Mouse (Mus musculus) hindbrain, embryonic 14.5 days (tissue): Measurements from ENCODE around the gene Il9r. TPM values are rescaled to one million over a fixed set of nuclear protein-coding genes. Genes with fewer than 3 reads are reported as not detected.
A peak's percentile ranks its signal among the peaks of the same experiment; 100 is the strongest.

Experiments
- ATAC-seq: fragments of 200-750 bp; cut with Nextera tagmentation; 2 replicates; pipeline ENCODE4 v1.8.0; 2017; ENCODE audit warnings: moderate number of reproducible peaks, mild to moderate bottlenecking, moderate TSS enrichment, moderate library complexity; ENCODE audit not compliant: low FRiP score
- DNase-seq: peaks from one replicate; pipeline ENCODE4 v3.0.0-alpha.2; 2015; ENCODE audit warnings: low spot score
- H3K27ac ChIP-seq: fragments of 300-500 bp; sonication (generic); 2 replicates; pipeline ENCODE4 v1.5.1; 2014; ENCODE audit warnings: mild to moderate bottlenecking, moderate library complexity
- H3K27me3 ChIP-seq: fragments of 300-500 bp; sonication (generic); 2 replicates; pipeline ENCODE4 v1.6.1; 2014; ENCODE audit warnings: mild to moderate bottlenecking, low read length, mixed read lengths; ENCODE audit not compliant: control insufficient read depth, insufficient read depth
- H3K36me3 ChIP-seq: fragments of 300-500 bp; sonication (generic); replicated peaks from 2 replicates; pipeline ENCODE4 v1.6.1; 2014; ENCODE audit not compliant: control insufficient read depth, insufficient read depth
- H3K4me1 ChIP-seq: fragments of 300-500 bp; sonication (generic); replicated peaks from 2 replicates; pipeline ENCODE4 v1.6.1; 2014; ENCODE audit warnings: antibody characterized with exemption, low read length, mixed read lengths; ENCODE audit not compliant: control insufficient read depth, insufficient read depth
- H3K4me2 ChIP-seq: fragments of 300-500 bp; sonication (generic); replicated peaks from 2 replicates; pipeline ENCODE4 v1.6.1; 2014; ENCODE audit warnings: mild to moderate bottlenecking, moderate library complexity
- H3K4me3 ChIP-seq: fragments of 300-500 bp; sonication (generic); replicated peaks from 2 replicates; pipeline ENCODE4 v1.5.1; 2014; ENCODE audit warnings: mild to moderate bottlenecking, low read length
- H3K9ac ChIP-seq: fragments of 300-500 bp; sonication (generic); 2 replicates; pipeline ENCODE4 v1.6.1; 2014
- H3K9me3 ChIP-seq: fragments of 300-500 bp; sonication (generic); 2 replicates; pipeline ENCODE4 v1.6.1; 2016; ENCODE audit warnings: low read length; ENCODE audit not compliant: control insufficient read depth
- WGBS: fragments of 180-500 bp; shearing (Covaris S2); extraction: QIAGEN DNeasy Blood & Tissue Kit; methylation state at CpG from one replicate; pipeline ENCODE4 v1.1.7; 2014; 5-methylcytosine and 5-hydroxymethylcytosine counted together
- polyA plus RNA-seq: library from polyadenylated mRNA; unstranded; fragments of >200 nt; fragmentation: Nextera tagmentation; extraction: Ambion mirVana; gene quantifications from 2 replicates; pipeline ENCODE4 v1.2.1, GENCODE M21; 2014

Gene Il9r
- polyA plus RNA-seq, 1 experiment from 2014 or later: not detected

DNA sequence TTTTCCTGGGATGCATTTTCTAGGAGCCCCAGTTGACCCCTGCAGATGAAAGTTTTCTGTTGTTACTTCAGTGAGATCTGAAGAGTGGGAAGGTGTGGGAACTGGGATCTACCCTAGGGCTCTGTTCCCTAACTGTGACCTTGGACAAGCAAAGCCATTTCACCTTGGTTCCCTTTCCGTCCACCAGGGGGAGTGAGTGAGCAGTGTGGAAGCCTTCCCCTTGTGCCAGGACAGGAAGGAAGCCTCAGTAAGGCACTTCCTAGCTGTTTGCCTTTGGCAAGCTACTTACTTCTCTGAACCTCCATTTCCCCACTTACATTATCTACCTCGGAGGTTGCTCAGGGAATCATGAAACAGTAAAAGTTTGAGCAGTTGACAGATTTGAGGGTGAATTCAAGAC lies 59.0 kb downstream of the Il9r start:
- Histone ChIP-seq H3K4me2 (no peak overlapping the region), H3K9me3 (no peaks in the 10 kb centered on the region), H3K36me3 (no peaks in the 10 kb centered on the region), H3K4me1 (peaks cover 31% of the 10 kb centered on the region), H3K27ac (peak overlapping the region; percentile 78; the same call in 1 of the 2 replicates), H3K4me3 (no peak overlapping the region), H3K9ac (0 out of 2 replicates have a peak overlapping the region, but pooled peaks have one; percentile 7), H3K27me3 (no peaks in the 10 kb centered on the region)
- ATAC-seq: no peak
- WGBS: 13% methylated on average over 2 of the region's 2 CpGs
- peak; percentile 75 for DNase-seq

DNA sequence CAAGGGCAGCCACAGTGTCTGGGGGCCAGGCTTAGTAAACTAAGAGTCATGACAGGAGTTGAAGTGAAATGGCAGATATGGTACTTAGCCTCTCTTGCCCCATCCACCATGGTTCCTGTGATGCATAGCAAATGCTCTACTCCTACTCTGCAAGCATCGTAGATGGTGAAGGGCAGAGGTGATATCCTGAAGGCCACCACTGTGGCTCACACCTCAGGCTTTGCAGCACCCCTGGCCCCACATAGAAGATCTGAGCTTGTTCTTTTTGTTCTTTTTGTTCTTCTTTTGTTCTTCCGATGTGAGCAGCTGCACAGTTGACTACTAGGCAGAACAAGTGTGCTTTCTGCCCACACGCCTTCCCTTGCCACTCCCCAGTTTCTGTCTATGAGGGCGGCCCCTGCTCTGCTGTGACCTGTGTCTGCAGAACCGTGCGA lies 60.5 kb downstream of the Il9r start:
- no peak for ATAC-seq
- Histone ChIP-seq H3K27ac (no peak overlapping the region), H3K27me3 (no peaks in the 10 kb centered on the region), H3K9ac (no peak overlapping the region), H3K4me3 (no peak overlapping the region), H3K9me3 (no peaks in the 10 kb centered on the region), H3K4me1 (peaks cover 31% of the 10 kb centered on the region), H3K4me2 (no peak overlapping the region), H3K36me3 (no peaks in the 10 kb centered on the region)
- WGBS: 63% methylated on average over 6 of the region's 6 CpGs
- DNase-seq: no peak

DNA sequence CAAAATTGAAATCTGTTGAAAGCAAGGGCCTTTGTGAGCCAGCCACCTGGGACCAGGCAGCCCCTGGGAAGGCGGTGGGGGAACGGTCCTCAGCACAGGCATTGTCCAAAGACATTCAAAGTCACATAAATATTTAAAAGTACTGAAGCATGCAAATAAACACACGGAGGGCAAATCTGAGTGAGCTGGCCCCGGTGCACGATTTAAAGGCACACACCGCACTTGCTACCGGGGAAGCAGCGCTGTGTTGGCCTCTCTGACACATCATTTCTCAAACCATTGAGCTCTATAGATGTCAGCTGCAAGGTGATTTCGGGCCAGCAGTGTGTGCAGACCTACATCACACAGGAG lies 61.5 kb downstream of the Il9r start:
- ATAC-seq (no peak; the same call in 1 of the 2 replicates), DNase-seq (no peak)
- Histone ChIP-seq H3K4me2 (0 out of 2 replicates have a peak overlapping the region, but pooled peaks have one; percentile 5), H3K9me3 (no peaks in the 10 kb centered on the region), H3K36me3 (no peaks in the 10 kb centered on the region), H3K9ac (peak overlapping the region; percentile 36), H3K4me1 (peaks cover 31% of the 10 kb centered on the region), H3K27me3 (no peaks in the 10 kb centered on the region), H3K4me3 (no peak overlapping the region), H3K27ac (peak overlapping the region; percentile 43)
- 8% methylated on average over 9 of the region's 9 CpGs for WGBS

DNA sequence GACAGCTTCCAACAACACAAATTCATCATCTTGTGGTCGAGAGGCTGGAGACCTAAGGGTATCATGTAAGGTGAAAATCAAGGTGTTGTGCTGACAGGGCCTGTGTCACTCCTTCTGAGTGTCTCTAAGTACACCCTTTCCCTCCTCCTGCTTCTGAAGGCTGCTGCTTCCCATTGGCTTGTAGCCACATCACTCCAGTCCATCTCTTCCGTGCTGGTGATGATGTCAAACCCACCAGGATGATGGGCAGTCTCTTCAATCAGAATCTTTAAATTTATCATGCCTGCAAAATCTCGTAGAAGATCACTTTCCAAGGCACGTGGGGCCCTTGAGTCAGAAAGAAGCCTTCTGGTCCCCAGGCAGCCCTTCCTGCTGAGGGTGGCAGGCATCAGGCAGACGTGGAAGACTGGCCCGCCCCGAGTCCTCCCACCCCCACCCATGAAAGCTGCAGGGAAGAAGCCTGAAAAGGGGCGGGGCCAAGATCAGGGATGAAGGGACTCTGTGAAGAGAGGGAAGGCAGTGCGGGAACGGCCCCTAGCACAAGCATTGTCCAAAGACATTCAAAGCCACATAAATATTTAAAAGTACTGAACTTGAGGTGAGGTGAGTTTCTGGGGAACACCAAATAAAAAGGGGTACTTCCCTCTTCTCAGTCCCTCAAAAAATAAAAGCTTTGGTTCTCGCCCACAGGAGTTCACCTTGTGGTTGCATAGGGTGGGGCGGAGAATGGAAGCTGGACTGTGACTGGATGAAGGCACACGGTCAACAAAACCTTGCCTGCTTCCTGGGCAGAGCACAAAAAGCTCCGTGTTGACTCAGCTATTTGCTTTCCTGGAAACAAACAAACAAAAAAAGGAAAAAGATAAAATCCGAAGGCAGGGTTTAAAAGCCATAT lies 62.1 kb downstream of the Il9r start:
- peak overlapping the region; percentile 36; the same call in 1 of the 2 replicates for H3K9ac ChIP-seq
- 0 out of 2 replicates have a peak overlapping the region, but pooled peaks have one; percentile 5 for H3K4me2 ChIP-seq

More for the DNA sequence above, 62.1 kb downstream of the Il9r start:
- no peak for ATAC-seq
- no peaks in the 10 kb centered on the region for H3K9me3 ChIP-seq
- no peak for DNase-seq
- H3K27me3 ChIP-seq: no peaks in the 10 kb centered on the region
- WGBS: 20% methylated on average over 15 of the region's 15 CpGs
- H3K4me3 ChIP-seq: no peak overlapping the region
- H3K4me1 ChIP-seq: peaks cover 31% of the 10 kb centered on the region
- peak overlapping the region; percentile 43 for H3K27ac ChIP-seq
- no peaks in the 10 kb centered on the region for H3K36me3 ChIP-seq

Other genes starting within 250 kb of the Il9r start
- 0.40 and 0.60 TPM in 2 replicates for gene 4930524B15Rik, start 234.7 kb downstream of the Il9r start, polyA plus RNA-seq
- gene Nsg2, start 199.8 kb downstream of the Il9r start, polyA plus RNA-seq: 157 and 172 TPM in 2 replicates
- gene Snrnp25, start 5.1 kb upstream of the Il9r start, polyA plus RNA-seq: 48.6 and 49.9 TPM in 2 replicates
- 18.9 and 20.0 TPM in 2 replicates for gene Rhbdf1, start 22.0 kb upstream of the Il9r start, polyA plus RNA-seq
- gene Mpg, start 26.2 kb upstream of the Il9r start, polyA plus RNA-seq: 29.7 and 37.5 TPM in 2 replicates
- 23.7 and 35.3 TPM in 2 replicates for gene Nprl3, start 67.4 kb upstream of the Il9r start, polyA plus RNA-seq
- 38.0 and 95.6 TPM in 2 replicates for gene Hba-x, start 76.1 kb upstream of the Il9r start, polyA plus RNA-seq
- gene Hba-a1, start 83.2 kb upstream of the Il9r start, polyA plus RNA-seq: 2,517 and 2,859 TPM in 2 replicates
- 0.82 TPM in 1 of 2 replicates, not detected in the other for gene Hbq1b, start 86.7 kb upstream of the Il9r start, polyA plus RNA-seq
- gene Hba-a2, start 96.2 kb upstream of the Il9r start, polyA plus RNA-seq: 6,611 and 7,624 TPM in 2 replicates
- gene Hbq1a, start 99.8 kb upstream of the Il9r start, polyA plus RNA-seq: 0.96 and 1.2 TPM in 2 replicates
- 21.8 and 23.4 TPM in 2 replicates for gene Sh3pxd2b, start 147.5 kb upstream of the Il9r start, polyA plus RNA-seq